Mouse (Mus musculus): ENCODE results near the gene Ppp4r3a. TPM values are rescaled to one million over a fixed set of nuclear protein-coding genes. Genes with fewer than 3 reads are reported as not detected.
A peak's percentile ranks its signal among the peaks of the same experiment; 100 is the strongest.

Gene Ppp4r3a
- polyA plus RNA-seq, 1 experiment from 2014 or later, result 59.9 TPM

DNA sequence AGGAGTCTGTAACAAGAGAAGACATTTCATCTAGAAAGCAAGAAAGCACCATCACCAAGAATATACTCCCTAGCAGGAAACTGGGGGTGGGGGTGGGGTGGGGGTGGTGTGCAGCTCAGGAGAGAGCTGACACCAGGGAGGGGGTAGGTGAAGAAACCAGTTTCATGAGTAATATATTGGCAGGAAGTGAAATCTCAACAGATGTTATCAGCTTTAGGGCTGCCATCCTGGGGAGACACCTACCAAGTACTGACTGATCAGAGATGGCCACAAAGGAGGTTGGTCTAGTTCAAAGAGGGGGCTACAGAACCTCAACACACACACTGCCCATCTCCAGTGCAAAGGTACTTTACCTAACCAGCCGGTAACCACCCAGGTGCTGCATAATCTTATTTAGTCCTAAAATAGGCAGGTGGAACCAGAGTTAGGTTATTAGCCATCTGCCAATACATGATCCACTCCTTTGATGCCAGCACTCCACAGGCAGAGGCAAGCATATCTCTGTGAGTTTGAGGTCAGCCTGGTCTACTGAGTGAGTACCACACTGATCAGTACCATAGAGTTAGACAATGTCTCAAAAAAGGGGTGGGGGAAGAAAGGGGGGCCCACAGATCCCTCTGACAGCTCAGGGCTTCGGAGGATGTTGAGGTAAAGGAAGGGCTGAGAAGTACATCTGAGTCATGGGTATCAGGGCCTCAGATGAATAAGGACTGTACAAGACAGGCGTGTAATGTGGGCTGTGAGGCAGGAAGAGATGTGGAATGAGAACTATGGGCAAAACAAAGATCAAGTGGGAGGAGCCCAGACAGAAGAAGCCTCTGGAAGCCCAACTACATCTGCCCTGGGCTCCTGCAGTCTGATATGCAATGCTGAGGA, 89.1 kb downstream of the Ppp4r3a start:
- no peak overlapping the region for H3K9ac ChIP-seq (ENCODE audit: low read depth, low read length)
- no peak overlapping the region for H3K4me2 ChIP-seq (replicated peaks; ENCODE audit: low read depth, low read length)
- no peak overlapping the region for H3K27ac ChIP-seq (ENCODE audit: low read depth, low read length)
- ATAC-seq (ENCODE audit: low FRiP score) (no peak), DNase-seq (ENCODE audit: low spot score) (no peak)
- H3K36me3 ChIP-seq (ENCODE audit: control insufficient read depth, insufficient read depth, low read length), result no peaks in the 10 kb centered on the region
- H3K9me3 ChIP-seq (ENCODE audit: control insufficient read depth, low read length), result no peaks in the 10 kb centered on the region
- H3K27me3 ChIP-seq (ENCODE audit: control insufficient read depth, insufficient read depth, low read length), result peaks cover 2% of the 10 kb centered on the region; the same call in 1 of the 2 replicates
- 79% methylated on average over 3 of the region's 3 CpGs for WGBS
- peaks cover 31% of the 10 kb centered on the region for H3K4me1 ChIP-seq (replicated peaks; ENCODE audit: control insufficient read depth, insufficient read depth, low read length)
- no peak overlapping the region for H3K4me3 ChIP-seq (ENCODE audit: low read depth, low read length)

- peaks cover 32% of the 10 kb centered on the region for H3K4me1 ChIP-seq (replicated peaks; ENCODE audit: control insufficient read depth, insufficient read depth, low read length)
- ATAC-seq (ENCODE audit: low FRiP score) (no peak), DNase-seq (ENCODE audit: low spot score) (no peak)
- no peak overlapping the region for H3K9ac ChIP-seq (ENCODE audit: low read depth, low read length)
- H3K9me3 ChIP-seq (ENCODE audit: control insufficient read depth, low read length), result no peaks in the 10 kb centered on the region
- WGBS, result 74% methylated on average over 3 of the region's 3 CpGs
- no peak overlapping the region for H3K27ac ChIP-seq (ENCODE audit: low read depth, low read length)
- peaks cover 2% of the 10 kb centered on the region; the same call in 1 of the 2 replicates for H3K27me3 ChIP-seq (ENCODE audit: control insufficient read depth, insufficient read depth, low read length)
- H3K36me3 ChIP-seq (ENCODE audit: control insufficient read depth, insufficient read depth, low read length), result no peaks in the 10 kb centered on the region
- no peak overlapping the region for H3K4me3 ChIP-seq (ENCODE audit: low read depth, low read length)
- H3K4me2 ChIP-seq (replicated peaks; ENCODE audit: low read depth, low read length), result no peak overlapping the region
Measured at GRCm38 (mm10) chr12:100993146-100993545, 90.4 kb downstream of the Ppp4r3a start.

- Histone ChIP-seq H3K4me3 (ENCODE audit: low read depth, low read length) (no peak overlapping the region), H3K36me3 (ENCODE audit: control insufficient read depth, insufficient read depth, low read length) (no peaks in the 10 kb centered on the region), H3K9me3 (ENCODE audit: control insufficient read depth, low read length) (no peaks in the 10 kb centered on the region), H3K4me1 (replicated peaks; ENCODE audit: control insufficient read depth, insufficient read depth, low read length) (peaks cover 29% of the 10 kb centered on the region), H3K9ac (ENCODE audit: low read depth, low read length) (no peak overlapping the region), H3K4me2 (replicated peaks; ENCODE audit: low read depth, low read length) (no peak overlapping the region), H3K27me3 (ENCODE audit: control insufficient read depth, insufficient read depth, low read length) (peaks cover 2% of the 10 kb centered on the region; the same call in 1 of the 2 replicates), H3K27ac (ENCODE audit: low read depth, low read length) (no peak overlapping the region)
- ATAC-seq (ENCODE audit: low FRiP score) (no peak), DNase-seq (ENCODE audit: low spot score) (no peak)
- WGBS, result 83% methylated on average over 7 of the region's 7 CpGs
Measured at GRCm38 (mm10) chr12:100992505-100992904, 91.0 kb downstream of the Ppp4r3a start.

DNA sequence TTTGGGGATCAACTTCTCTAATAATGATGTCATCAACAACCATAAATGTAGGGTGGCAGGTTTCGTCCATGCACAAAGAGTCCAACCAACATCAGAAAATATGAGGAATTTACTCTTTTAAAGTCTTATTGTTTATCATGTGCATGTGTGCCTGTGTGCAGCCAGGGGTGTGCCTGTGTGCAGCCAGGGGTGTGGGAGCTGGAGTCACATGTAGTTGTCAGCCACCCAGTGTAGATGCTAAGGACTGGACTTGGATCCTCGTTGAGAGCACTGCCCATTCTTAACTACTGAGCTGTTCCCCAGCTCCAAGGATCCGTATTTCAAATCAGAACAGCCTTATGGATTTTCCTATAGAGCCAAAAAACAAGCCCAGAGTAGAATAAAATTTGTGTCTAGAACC, 92.4 kb downstream of the Ppp4r3a start:
- peaks cover 2% of the 10 kb centered on the region; the same call in 1 of the 2 replicates for H3K27me3 ChIP-seq (ENCODE audit: control insufficient read depth, insufficient read depth, low read length)
- H3K9ac ChIP-seq (ENCODE audit: low read depth, low read length), result no peak overlapping the region
- DNase-seq (ENCODE audit: low spot score), result no peak
- ATAC-seq (ENCODE audit: low FRiP score), result no peak
- no peaks in the 10 kb centered on the region for H3K9me3 ChIP-seq (ENCODE audit: control insufficient read depth, low read length)
- no peaks in the 10 kb centered on the region for H3K36me3 ChIP-seq (ENCODE audit: control insufficient read depth, insufficient read depth, low read length)
- peaks cover 25% of the 10 kb centered on the region for H3K4me1 ChIP-seq (replicated peaks; ENCODE audit: control insufficient read depth, insufficient read depth, low read length)
- WGBS, result 89% methylated on average over 3 of the region's 3 CpGs
- no peak overlapping the region for H3K4me2 ChIP-seq (replicated peaks; ENCODE audit: low read depth, low read length)
- H3K27ac ChIP-seq (ENCODE audit: low read depth, low read length), result 0 out of 2 replicates have a peak overlapping the region, but pooled peaks have one; percentile 54
- H3K4me3 ChIP-seq (ENCODE audit: low read depth, low read length), result no peak overlapping the region

GRCm38 (mm10) chr12:100990291-100990690, 93.2 kb downstream of the Ppp4r3a start:
- peaks cover 2% of the 10 kb centered on the region; the same call in 1 of the 2 replicates for H3K27me3 ChIP-seq (ENCODE audit: control insufficient read depth, insufficient read depth, low read length)
- H3K9me3 ChIP-seq (ENCODE audit: control insufficient read depth, low read length), result no peaks in the 10 kb centered on the region
- DNase-seq (ENCODE audit: low spot score), result peak; percentile 71
- WGBS, result 26% methylated on average over 12 of the region's 12 CpGs
- no peak overlapping the region for H3K9ac ChIP-seq (ENCODE audit: low read depth, low read length)
- peaks cover 19% of the 10 kb centered on the region for H3K4me1 ChIP-seq (replicated peaks; ENCODE audit: control insufficient read depth, insufficient read depth, low read length)
- no peaks in the 10 kb centered on the region for H3K36me3 ChIP-seq (ENCODE audit: control insufficient read depth, insufficient read depth, low read length)
- peak; percentile 81 for ATAC-seq (ENCODE audit: low FRiP score)
- H3K4me2 ChIP-seq (replicated peaks; ENCODE audit: low read depth, low read length), result no peak overlapping the region
- peak overlapping the region; percentile 54; the same call in 1 of the 2 replicates for H3K27ac ChIP-seq (ENCODE audit: low read depth, low read length)
- no peak overlapping the region for H3K4me3 ChIP-seq (ENCODE audit: low read depth, low read length)

GRCm38 (mm10) chr12:100989780-100990288, 93.7 kb downstream of the Ppp4r3a start:
- DNase-seq (ENCODE audit: low spot score), result no peak
- H3K4me1 ChIP-seq (replicated peaks; ENCODE audit: control insufficient read depth, insufficient read depth, low read length), result peaks cover 16% of the 10 kb centered on the region
- H3K9me3 ChIP-seq (ENCODE audit: control insufficient read depth, low read length), result no peaks in the 10 kb centered on the region
- no peak overlapping the region for H3K9ac ChIP-seq (ENCODE audit: low read depth, low read length)
- whole genome bisulfite sequencing, result 73% methylated on average over 4 of the region's 4 CpGs
- H3K27me3 ChIP-seq (ENCODE audit: control insufficient read depth, insufficient read depth, low read length), result peaks cover 2% of the 10 kb centered on the region; the same call in 1 of the 2 replicates
- ATAC-seq (ENCODE audit: low FRiP score), result peak; percentile 37; the same call in 1 of the 2 replicates
- no peak overlapping the region for H3K4me3 ChIP-seq (ENCODE audit: low read depth, low read length)
- H3K4me2 ChIP-seq (replicated peaks; ENCODE audit: low read depth, low read length), result no peak overlapping the region
- H3K27ac ChIP-seq (ENCODE audit: low read depth, low read length), result no peak overlapping the region; the same call in 1 of the 2 replicates
- no peaks in the 10 kb centered on the region for H3K36me3 ChIP-seq (ENCODE audit: control insufficient read depth, insufficient read depth, low read length)

MicroRNAs within 50 kb of the gene (microRNA counts, 519-probe panel; counts per million panel counts)
- microRNA mmu-miR-1190, result not detected

Other genes starting within 250 kb of the Ppp4r3a start
- gene Gpr68, start 175.5 kb downstream of the Ppp4r3a start, polyA plus RNA-seq (2014; fragmentation: Nextera tagmentation; extraction: Ambion mirVana), result 0.22 TPM in 1 of 2 replicates, not detected in the other
- gene Ccdc88c, start 54.6 kb downstream of the Ppp4r3a start, polyA plus RNA-seq (2014; fragmentation: Nextera tagmentation; extraction: Ambion mirVana), result 11.6 and 14.1 TPM in 2 replicates